Mouse (Mus musculus) olfactory bulb, adult 2 months (tissue): ENCODE measurements around the gene Shisa8.

Experiments
- CTCF ChIP-seq: fragments of 200-500 bp; IDR thresholded peaks from 2 replicates; pipeline ENCODE4 v1.5.1; 2012; ENCODE audit warnings: low read depth, mild to moderate bottlenecking, low read length, moderate library complexity; ENCODE audit not compliant: insufficient read depth
- POLR2A ChIP-seq: fragments of 200-500 bp; IDR thresholded peaks from 2 replicates; pipeline ENCODE4 v1.6.1; 2012; ENCODE audit warnings: mild to moderate bottlenecking, low read depth, low read length, moderate library complexity; ENCODE audit not compliant: insufficient read depth

- TF ChIP-seq CTCF: no peak
- TF ChIP-seq POLR2A: no peak
Measured at GRCm38 (mm10) chr15:82247131-82247776, 34.6 kb upstream of the Shisa8 start.
